Mouse (Mus musculus): ENCODE measurements around the gene Tomm7. TPM values are rescaled to one million over a fixed set of nuclear protein-coding genes. Genes with fewer than 3 reads are reported as not detected.
"Not testable (repeated sequence)": the region's sequence is repeated elsewhere in the genome, so short reads cannot be mapped to it uniquely, and the experiment has no call there.

Gene Tomm7
- polyA plus RNA-seq, 1 experiment from 2014 or later, result 59.8 TPM

DNA sequence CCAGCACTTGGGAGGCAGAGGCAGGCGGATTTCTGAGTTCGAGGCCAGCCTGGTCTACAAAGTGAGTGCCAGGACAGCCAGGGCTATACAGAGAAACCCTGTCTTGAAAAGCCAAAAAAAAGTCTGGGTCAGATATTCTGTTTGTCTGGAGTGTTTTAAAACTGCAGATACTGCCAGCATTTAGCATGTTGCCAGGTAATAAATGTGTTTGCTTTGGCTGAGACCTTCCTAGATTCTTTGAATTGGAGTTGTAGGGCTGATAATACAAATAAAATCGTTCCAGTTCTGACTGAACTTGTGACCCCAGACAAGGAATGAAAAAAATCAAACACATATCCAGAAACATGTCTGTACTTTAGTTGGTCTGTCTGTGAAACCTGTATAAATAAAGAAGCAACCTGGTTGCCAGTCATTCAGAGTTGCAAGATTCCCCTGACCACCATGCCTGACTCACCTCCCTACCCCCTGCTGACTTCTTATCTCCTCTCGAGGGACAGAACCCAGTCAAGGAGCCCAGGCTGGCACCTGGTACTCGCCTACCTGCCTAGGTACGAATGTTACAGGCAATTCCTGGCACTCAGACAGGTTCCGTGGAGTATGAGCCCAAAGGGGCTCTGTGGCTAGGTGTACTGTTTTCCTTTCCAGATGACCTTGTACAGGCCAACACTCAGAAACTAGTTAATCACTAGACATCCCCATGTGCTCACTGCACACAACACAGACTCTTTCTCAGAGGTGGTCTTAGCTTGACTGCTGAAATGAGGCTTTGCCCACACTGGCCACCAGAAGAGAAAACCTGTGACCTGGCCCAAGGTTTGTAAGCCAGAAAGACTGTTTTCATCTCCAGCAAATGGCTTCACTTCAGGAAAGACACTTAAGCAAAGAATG lies 19.4 kb upstream of the Tomm7 start:
- H3K27ac ChIP-seq (replicated peaks), result no peak overlapping the region
- no peaks in the 10 kb centered on the region; the same call in 1 of the 2 replicates for H3K27me3 ChIP-seq
- peaks cover 4% of the 10 kb centered on the region; the same call in 1 of the 2 replicates for H3K36me3 ChIP-seq (replicated peaks)
- no peak overlapping the region for H3K4me2 ChIP-seq
- ATAC-seq (ENCODE audit: insufficient read depth), result no peak
- WGBS (ENCODE audit: insufficient replicate concordance), result 59% methylated on average over 7 of the region's 7 CpGs
- H3K9me3 ChIP-seq (replicated peaks), result no peaks in the 10 kb centered on the region
- H3K9ac ChIP-seq, result no peak overlapping the region
- H3K4me1 ChIP-seq (replicated peaks), result no peaks in the 10 kb centered on the region; the same call in 1 of the 2 replicates
- no peak overlapping the region for H3K4me3 ChIP-seq (replicated peaks)

DNA sequence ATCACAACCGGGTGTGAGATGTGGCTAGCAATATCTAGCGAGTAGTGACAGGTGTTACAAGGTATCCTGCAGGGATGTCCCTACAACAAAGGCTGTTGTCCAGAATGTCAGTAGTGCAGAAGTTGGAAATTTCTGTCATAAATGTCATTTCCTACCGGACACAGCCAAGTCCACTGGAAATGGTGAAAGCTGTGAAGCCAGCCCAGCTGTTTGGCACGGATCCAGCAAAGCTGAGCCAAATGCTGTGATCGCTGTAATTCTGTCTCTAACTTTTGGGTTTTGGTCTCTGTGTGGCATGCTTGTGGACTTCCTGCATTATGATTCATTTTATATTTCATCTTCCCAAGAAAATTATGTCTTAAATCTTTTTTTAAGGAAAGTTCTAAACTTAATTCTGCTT lies 18.3 kb upstream of the Tomm7 start:
- ATAC-seq (ENCODE audit: insufficient read depth), result no peak
- 69% methylated on average over 5 of the region's 5 CpGs for WGBS (ENCODE audit: insufficient replicate concordance)
- H3K4me2 ChIP-seq, result no peak overlapping the region
- no peak overlapping the region for H3K4me3 ChIP-seq (replicated peaks)
- H3K27me3 ChIP-seq, result no peaks in the 10 kb centered on the region; the same call in 1 of the 2 replicates
- H3K27ac ChIP-seq (replicated peaks), result no peak overlapping the region
- H3K4me1 ChIP-seq (replicated peaks), result no peaks in the 10 kb centered on the region; the same call in 1 of the 2 replicates
- H3K36me3 ChIP-seq (replicated peaks), result peaks cover 9% of the 10 kb centered on the region; the same call in 1 of the 2 replicates
- no peaks in the 10 kb centered on the region for H3K9me3 ChIP-seq (replicated peaks)
- no peak overlapping the region for H3K9ac ChIP-seq

DNA sequence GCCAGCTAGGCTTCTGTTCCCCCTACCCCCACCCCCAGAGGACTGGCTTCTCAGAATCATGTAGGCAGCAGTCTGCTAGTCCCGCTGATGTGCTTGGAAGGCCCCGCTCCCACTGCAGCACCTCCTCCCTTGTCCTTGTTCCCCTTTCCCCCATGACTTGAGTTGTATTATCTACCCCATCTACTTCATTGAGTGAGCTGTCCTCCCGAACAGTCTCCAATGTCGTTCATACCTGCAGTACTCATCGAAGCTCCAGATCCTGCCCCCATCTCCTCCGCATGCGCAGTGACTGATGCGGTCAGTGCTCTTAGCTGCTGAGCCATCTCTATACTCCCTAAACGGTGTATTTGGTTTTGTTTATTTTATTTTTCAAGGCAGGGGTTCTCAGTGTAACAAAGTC lies 17.8 kb upstream of the Tomm7 start:
- Histone ChIP-seq H3K9ac (no peak overlapping the region), H3K9me3 (replicated peaks) (no peaks in the 10 kb centered on the region), H3K4me2 (no peak overlapping the region), H3K36me3 (replicated peaks) (peaks cover 15% of the 10 kb centered on the region), H3K4me1 (replicated peaks) (no peaks in the 10 kb centered on the region; the same call in 1 of the 2 replicates), H3K27ac (replicated peaks) (no peak overlapping the region), H3K27me3 (no peaks in the 10 kb centered on the region; the same call in 1 of the 2 replicates), H3K4me3 (replicated peaks) (no peak overlapping the region)
- WGBS (ENCODE audit: insufficient replicate concordance), result 77% methylated on average over 9 of the region's 9 CpGs
- no peak for ATAC-seq (ENCODE audit: insufficient read depth)

DNA sequence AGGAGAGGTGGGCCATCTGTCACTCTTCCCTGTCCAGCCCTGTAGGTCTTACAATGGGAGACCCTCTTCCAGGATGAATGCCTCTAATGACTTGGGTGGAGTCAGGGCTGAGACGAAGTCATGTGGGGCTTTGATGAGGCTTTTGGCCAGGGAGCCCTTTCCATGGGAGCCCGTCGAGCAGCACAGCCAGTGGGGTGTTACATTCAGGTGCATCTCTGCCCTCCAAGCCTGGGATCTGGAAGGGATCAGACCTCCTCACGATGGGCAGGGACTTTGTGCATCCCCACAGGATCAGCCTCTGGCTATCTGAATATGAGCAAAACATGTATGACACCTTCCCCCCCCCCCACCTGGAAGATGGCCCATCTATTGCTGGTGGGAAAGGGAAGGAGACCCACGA lies 15.9 kb upstream of the Tomm7 start:
- no peak for ATAC-seq (ENCODE audit: insufficient read depth)
- no peaks in the 10 kb centered on the region; the same call in 1 of the 2 replicates for H3K4me1 ChIP-seq (replicated peaks)
- no peak overlapping the region for H3K9ac ChIP-seq
- no peak overlapping the region for H3K4me3 ChIP-seq (replicated peaks)
- H3K27ac ChIP-seq (replicated peaks), result no peak overlapping the region
- peaks cover 33% of the 10 kb centered on the region for H3K36me3 ChIP-seq (replicated peaks)
- no peak overlapping the region for H3K4me2 ChIP-seq
- no peaks in the 10 kb centered on the region for H3K9me3 ChIP-seq (replicated peaks)
- 70% methylated on average over 5 of the region's 5 CpGs for WGBS (ENCODE audit: insufficient replicate concordance)
- no peaks in the 10 kb centered on the region for H3K27me3 ChIP-seq

DNA sequence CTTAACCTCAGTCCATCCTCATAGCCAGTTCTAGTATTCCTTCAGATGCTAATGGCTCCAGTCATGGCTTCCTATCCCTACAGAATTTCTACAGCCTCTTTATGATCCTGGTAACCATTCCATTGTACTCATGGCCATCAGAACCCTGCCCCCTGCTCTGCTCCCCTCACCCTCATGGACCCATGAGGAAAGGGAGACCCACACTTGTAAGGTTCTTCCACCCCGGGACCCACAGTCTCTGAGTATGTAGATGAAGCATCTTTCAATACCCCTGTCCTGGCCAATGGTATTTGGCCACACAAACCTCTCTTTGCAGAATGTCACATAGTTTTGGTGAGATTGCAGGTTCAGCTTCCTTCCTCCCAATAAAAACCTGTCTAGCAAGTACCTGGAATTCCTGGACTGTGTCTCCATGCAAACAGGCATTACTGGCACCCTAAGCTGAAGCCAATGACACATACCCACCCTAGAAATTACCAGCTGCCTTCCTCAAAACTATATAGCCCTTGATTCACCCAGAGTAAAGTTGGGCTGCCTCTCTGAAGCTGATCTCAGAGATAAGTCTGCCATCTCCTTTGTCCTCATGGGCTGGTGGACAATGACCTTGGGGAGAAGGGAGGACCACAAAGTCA lies 15.2 kb upstream of the Tomm7 start:
- no peaks in the 10 kb centered on the region; the same call in 1 of the 2 replicates for H3K4me1 ChIP-seq (replicated peaks)
- H3K4me3 ChIP-seq (replicated peaks), result no peak overlapping the region
- H3K9me3 ChIP-seq (replicated peaks), result no peaks in the 10 kb centered on the region
- WGBS (ENCODE audit: insufficient replicate concordance), result 55% methylated on average over 1 of the region's 1 CpGs
- no peak for ATAC-seq (ENCODE audit: insufficient read depth)
- H3K27ac ChIP-seq (replicated peaks), result no peak overlapping the region
- H3K4me2 ChIP-seq, result no peak overlapping the region
- no peak overlapping the region for H3K9ac ChIP-seq
- no peaks in the 10 kb centered on the region for H3K27me3 ChIP-seq
- H3K36me3 ChIP-seq (replicated peaks), result peaks cover 40% of the 10 kb centered on the region

DNA sequence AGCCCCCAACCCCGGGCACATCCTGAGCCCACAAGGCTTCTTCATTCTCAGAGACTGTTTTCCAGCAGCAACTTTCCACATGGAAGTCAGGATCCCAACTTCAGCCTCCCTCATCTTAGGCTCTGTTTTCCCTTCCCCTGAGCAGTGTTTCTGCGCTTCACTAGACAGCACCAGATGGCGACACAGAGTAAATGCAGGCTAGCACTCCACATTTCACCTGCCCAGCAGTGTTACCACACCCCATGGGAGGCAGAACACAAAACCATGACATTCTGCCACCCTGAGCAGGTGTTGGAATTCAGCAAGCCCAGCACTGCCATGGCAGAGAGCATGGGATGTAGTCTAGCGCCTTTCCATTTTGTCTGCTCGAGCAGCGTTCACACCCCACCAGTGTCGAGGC lies 14.7 kb upstream of the Tomm7 start:
- no peak for ATAC-seq (ENCODE audit: insufficient read depth)
- Histone ChIP-seq H3K27ac (replicated peaks) (no peak overlapping the region), H3K4me1 (replicated peaks) (no peaks in the 10 kb centered on the region; the same call in 1 of the 2 replicates), H3K4me2 (no peak overlapping the region), H3K27me3 (no peaks in the 10 kb centered on the region), H3K4me3 (replicated peaks) (no peak overlapping the region), H3K9me3 (replicated peaks) (no peaks in the 10 kb centered on the region), H3K9ac (no peak overlapping the region), H3K36me3 (replicated peaks) (peaks cover 45% of the 10 kb centered on the region)
- 68% methylated on average over 7 of the region's 7 CpGs for WGBS (ENCODE audit: insufficient replicate concordance)

DNA sequence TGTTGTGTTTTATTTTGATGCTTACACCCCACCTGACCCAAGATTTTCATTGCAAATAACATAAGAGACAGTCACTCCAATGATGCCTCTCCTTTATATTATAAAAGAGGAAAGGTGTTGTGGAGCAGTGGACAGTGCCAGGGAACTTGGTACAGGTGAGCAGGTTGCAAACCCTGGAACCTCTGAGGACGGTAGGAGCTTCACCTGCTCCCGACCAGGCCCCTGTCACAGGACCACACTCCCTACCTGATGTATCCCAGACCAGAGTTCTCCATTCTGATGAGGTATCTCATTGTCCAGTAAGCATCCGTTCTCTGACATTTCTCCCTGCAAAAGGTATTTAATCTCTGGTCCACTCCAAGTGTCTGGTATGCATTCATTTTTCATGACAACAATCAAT lies 14.0 kb upstream of the Tomm7 start:
- no peak overlapping the region for H3K27ac ChIP-seq (replicated peaks)
- no peaks in the 10 kb centered on the region; the same call in 1 of the 2 replicates for H3K4me1 ChIP-seq (replicated peaks)
- H3K36me3 ChIP-seq (replicated peaks), result peaks cover 52% of the 10 kb centered on the region
- no peak overlapping the region for H3K4me3 ChIP-seq (replicated peaks)
- no peaks in the 10 kb centered on the region for H3K27me3 ChIP-seq
- H3K4me2 ChIP-seq, result no peak overlapping the region
- no peak overlapping the region for H3K9ac ChIP-seq
- ATAC-seq (ENCODE audit: insufficient read depth), result no peak
- H3K9me3 ChIP-seq (replicated peaks), result no peaks in the 10 kb centered on the region
- WGBS (ENCODE audit: insufficient replicate concordance), result 77% methylated on average over 3 of the region's 3 CpGs

DNA sequence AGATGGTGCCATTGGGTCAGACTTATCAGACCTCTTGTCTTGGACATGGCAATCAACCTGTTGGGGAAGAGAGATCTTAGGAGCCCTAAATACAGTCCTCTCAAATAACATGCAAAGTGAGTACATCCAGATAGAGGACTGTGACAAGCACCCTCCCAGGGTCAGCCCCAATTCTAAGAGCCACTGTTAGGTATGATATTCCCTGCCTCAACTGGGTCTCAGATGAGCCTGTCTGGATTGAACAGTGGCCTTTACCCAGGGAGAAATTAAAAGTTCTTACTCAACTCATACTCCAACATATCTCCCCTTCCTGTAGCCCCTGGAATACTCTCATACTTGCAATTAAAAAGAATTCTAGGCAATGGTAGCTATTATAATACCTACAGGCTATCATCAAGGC lies 13.2 kb upstream of the Tomm7 start:
- Histone ChIP-seq H3K36me3 (replicated peaks) (peaks cover 60% of the 10 kb centered on the region), H3K4me2 (no peak overlapping the region), H3K27ac (replicated peaks) (no peak overlapping the region), H3K9ac (no peak overlapping the region), H3K9me3 (replicated peaks) (no peaks in the 10 kb centered on the region), H3K4me3 (replicated peaks) (no peak overlapping the region), H3K27me3 (no peaks in the 10 kb centered on the region), H3K4me1 (replicated peaks) (peaks cover 3% of the 10 kb centered on the region)
- no peak for ATAC-seq (ENCODE audit: insufficient read depth)

DNA sequence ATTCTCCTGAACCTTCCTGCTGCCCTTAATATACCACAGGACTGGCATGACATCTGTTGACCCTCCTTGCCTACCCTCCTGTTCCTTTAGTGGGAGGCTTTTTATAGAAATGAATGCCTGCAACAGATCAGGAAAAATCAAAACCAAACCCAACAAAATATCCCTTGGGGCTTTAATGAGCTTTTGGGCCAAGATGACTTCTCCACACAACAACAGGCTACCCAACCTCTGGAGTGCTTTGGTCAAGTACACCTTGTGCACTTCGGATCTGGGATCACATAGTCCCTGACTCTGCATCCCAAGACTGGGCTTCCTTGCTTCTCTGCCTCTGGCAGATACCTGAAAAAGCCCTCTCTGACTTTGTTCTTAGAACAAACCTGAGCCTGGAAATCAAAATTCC lies 12.2 kb upstream of the Tomm7 start:
- H3K4me3 ChIP-seq (replicated peaks), result no peak overlapping the region
- no peak for ATAC-seq (ENCODE audit: insufficient read depth)
- H3K27me3 ChIP-seq, result no peaks in the 10 kb centered on the region
- peaks cover 62% of the 10 kb centered on the region for H3K36me3 ChIP-seq (replicated peaks)
- H3K27ac ChIP-seq (replicated peaks), result no peak overlapping the region
- H3K4me2 ChIP-seq, result no peak overlapping the region
- 73% methylated on average over 1 of the region's 1 CpGs for WGBS (ENCODE audit: insufficient replicate concordance)
- H3K9ac ChIP-seq, result no peak overlapping the region
- H3K9me3 ChIP-seq (replicated peaks), result no peaks in the 10 kb centered on the region
- H3K4me1 ChIP-seq (replicated peaks), result peaks cover 10% of the 10 kb centered on the region

DNA sequence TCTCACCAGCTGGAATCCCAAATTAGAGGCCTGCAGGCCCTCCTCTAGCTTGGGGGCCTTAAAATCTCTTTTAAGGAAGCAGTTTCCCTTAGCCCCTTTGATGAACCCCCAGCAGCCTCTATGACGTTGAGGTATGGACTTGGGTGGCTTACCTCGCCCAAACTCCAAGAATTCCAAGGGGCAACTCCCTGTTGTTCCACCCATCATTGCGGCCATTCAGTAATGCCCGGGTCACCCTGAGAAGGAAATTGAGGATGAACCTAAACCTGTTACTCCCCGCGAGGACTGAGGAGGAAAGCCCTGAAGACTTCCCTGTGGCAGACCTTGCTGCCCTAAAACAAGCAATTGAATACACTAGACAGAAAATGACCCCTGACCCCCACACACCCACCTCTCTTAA lies 11.5 kb upstream of the Tomm7 start:
- ATAC-seq (ENCODE audit: insufficient read depth), result no peak

DNA sequence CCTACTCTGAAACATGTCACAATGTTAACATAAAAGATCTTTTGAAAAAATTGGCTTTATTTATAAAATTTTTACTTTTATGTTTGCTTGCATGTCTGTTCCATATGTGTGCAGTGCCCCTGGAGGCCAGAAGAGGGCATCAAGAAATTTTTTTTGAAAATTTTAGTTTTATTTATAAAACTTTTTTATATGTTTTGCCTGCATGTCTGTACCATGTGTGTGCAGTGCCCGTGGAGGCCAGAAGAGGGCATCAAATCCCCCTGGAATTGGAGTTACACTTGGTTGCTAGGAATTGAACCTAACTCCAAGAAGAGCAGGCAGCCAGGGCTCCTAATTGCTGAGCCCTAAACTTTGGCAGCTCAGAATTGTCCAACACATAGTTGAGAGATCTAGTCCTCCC lies 9.0 kb upstream of the Tomm7 start:
- Histone ChIP-seq H3K4me1 (replicated peaks) (peaks cover 21% of the 10 kb centered on the region), H3K36me3 (replicated peaks) (peaks cover 53% of the 10 kb centered on the region)
- ATAC-seq (ENCODE audit: insufficient read depth); H3K27ac ChIP-seq (replicated peaks); H3K4me2 ChIP-seq; H3K9me3 ChIP-seq (replicated peaks); H3K4me3 ChIP-seq (replicated peaks); H3K27me3 ChIP-seq; H3K9ac ChIP-seq: not testable (repeated sequence)
- WGBS (ENCODE audit: insufficient replicate concordance), result 53% methylated on average over 1 of the region's 1 CpGs

More for the DNA sequence above, 11.5 kb upstream of the Tomm7 start:
- Histone ChIP-seq H3K9ac (no peak overlapping the region), H3K4me2 (no peak overlapping the region), H3K36me3 (replicated peaks) (peaks cover 62% of the 10 kb centered on the region), H3K9me3 (replicated peaks) (no peaks in the 10 kb centered on the region), H3K27ac (replicated peaks) (no peak overlapping the region), H3K27me3 (no peaks in the 10 kb centered on the region), H3K4me1 (replicated peaks) (peaks cover 17% of the 10 kb centered on the region), H3K4me3 (replicated peaks) (no peak overlapping the region)
- 75% methylated on average over 6 of the region's 6 CpGs for WGBS (ENCODE audit: insufficient replicate concordance)

All from liver, embryonic 15.5 days (tissue).